Mouse (Mus musculus) megakaryocyte progenitor cell, adult 5-6 weeks (primary cell): ENCODE measurements around the gene Dysf. TPM values are rescaled to one million over a fixed set of nuclear protein-coding genes. Genes with fewer than 3 reads are reported as not detected.

Experiments
- ATAC-seq: replicated peaks from 2 replicates; pipeline ENCODE4 v1.8.0; 2016; ENCODE audit warnings: mild to moderate bottlenecking, moderate TSS enrichment, inconsistent platforms; ENCODE audit not compliant: poor library complexity
- total RNA-seq, 2 experiments: library from RNA; stranded (forward) in 1 of 2; stranded (reverse) in 1 of 2; fragments of 157-497, 149-512 nt in 1 of 2; fragments of 200-1000 nt in 1 of 2; gene quantifications; 2 replicates each; pipeline versions ENCODE4 v1.2.3 to v1.2.4; 2015 to 2017

The Dysf gene
- total RNA-seq, 2 experiments from 2014 or later, result not detected

- ATAC-seq, result no peak
Observed at GRCm38 (mm10) chr6:84106082-84106481, 97.7 kb downstream of the Dysf start.

- no peak for ATAC-seq
Observed at GRCm38 (mm10) chr6:84110377-84110776, 102.0 kb downstream of the Dysf start.

GRCm38 (mm10) chr6:84111106-84111505, 102.7 kb downstream of the Dysf start:
- ATAC-seq, result no peak

GRCm38 (mm10) chr6:84119731-84120530, 111.5 kb downstream of the Dysf start:
- no peak for ATAC-seq

- ATAC-seq, result no peak
Observed at GRCm38 (mm10) chr6:84124609-84125008, 116.2 kb downstream of the Dysf start.

GRCm38 (mm10) chr6:84125101-84125500, 116.7 kb downstream of the Dysf start:
- no peak for ATAC-seq

- no peak for ATAC-seq
Observed at GRCm38 (mm10) chr6:84128229-84128628, 119.8 kb downstream of the Dysf start.

GRCm38 (mm10) chr6:84130867-84131266, 122.5 kb downstream of the Dysf start:
- no peak for ATAC-seq

GRCm38 (mm10) chr6:84131539-84131938, 123.1 kb downstream of the Dysf start:
- no peak for ATAC-seq

GRCm38 (mm10) chr6:84133053-84133452, 124.7 kb downstream of the Dysf start:
- ATAC-seq, result no peak

GRCm38 (mm10) chr6:84133996-84134721, 125.8 kb downstream of the Dysf start:
- ATAC-seq, result no peak

- ATAC-seq, result no peak
Observed at GRCm38 (mm10) chr6:84134722-84135394, 126.5 kb downstream of the Dysf start.

GRCm38 (mm10) chr6:84135709-84136108, 127.3 kb downstream of the Dysf start:
- ATAC-seq, result no peak

GRCm38 (mm10) chr6:84136345-84136744, 128.0 kb downstream of the Dysf start:
- ATAC-seq, result no peak

- ATAC-seq, result no peak
Observed at GRCm38 (mm10) chr6:84139932-84140331, 131.5 kb downstream of the Dysf start.

GRCm38 (mm10) chr6:84142481-84142880, 134.1 kb downstream of the Dysf start:
- ATAC-seq, result no peak

- ATAC-seq, result no peak
Observed at GRCm38 (mm10) chr6:84143328-84143727, 134.9 kb downstream of the Dysf start.

- ATAC-seq, result no peak
Observed at GRCm38 (mm10) chr6:84144393-84144792, 136.0 kb downstream of the Dysf start.

GRCm38 (mm10) chr6:84147206-84148004, 139.0 kb downstream of the Dysf start:
- ATAC-seq, result no peak

- no peak for ATAC-seq
Observed at GRCm38 (mm10) chr6:84148470-84148869, 140.1 kb downstream of the Dysf start.

GRCm38 (mm10) chr6:84154508-84154907, 146.1 kb downstream of the Dysf start:
- ATAC-seq, result no peak
